Mouse (Mus musculus) heart, embryonic 10.5 days (tissue): Measurements from ENCODE around the gene Ciao2b. TPM values are rescaled to one million over a fixed set of nuclear protein-coding genes. Genes with fewer than 3 reads are reported as not detected.

ENCODE experiments used
- DNase-seq: peaks from one replicate; pipeline ENCODE4 v3.0.0-alpha.2; 2017; ENCODE audit warnings: low spot score
- H3K27ac ChIP-seq: fragments of 300-500 bp; sonication (generic); 2 replicates; pipeline ENCODE4 v1.5.1; 2016; ENCODE audit warnings: mild to moderate bottlenecking
- H3K27me3 ChIP-seq: fragments of 300-500 bp; sonication (generic); 2 replicates; pipeline ENCODE4 v1.6.1; 2016; ENCODE audit warnings: mild to moderate bottlenecking; ENCODE audit not compliant: poor library complexity, insufficient read depth, severe bottlenecking
- H3K36me3 ChIP-seq: fragments of 300-500 bp; sonication (generic); 2 replicates; pipeline ENCODE4 v1.6.1; 2016; ENCODE audit warnings: mild to moderate bottlenecking, moderate library complexity
- H3K4me1 ChIP-seq: fragments of 300-500 bp; sonication (generic); 2 replicates; pipeline ENCODE4 v1.6.1; 2016; ENCODE audit warnings: mild to moderate bottlenecking
- H3K4me3 ChIP-seq: fragments of 300-500 bp; sonication (generic); 2 replicates; pipeline ENCODE4 v1.5.1; 2016; ENCODE audit warnings: mild to moderate bottlenecking, moderate library complexity
- H3K9me3 ChIP-seq: fragments of 300-500 bp; sonication (generic); 2 replicates; pipeline ENCODE4 v1.6.1; 2016; ENCODE audit warnings: mild to moderate bottlenecking, moderate library complexity
- WGBS: fragments of 180-500 bp; shearing (Covaris S2); methylation state at CpG from one replicate; pipeline ENCODE4 v1.1.7; 2016; 5-methylcytosine and 5-hydroxymethylcytosine counted together
- polyA plus RNA-seq: library from polyadenylated mRNA; unstranded; fragments of >200 nt; fragmentation: Nextera tagmentation; extraction: Ambion mirVana; gene quantifications from 2 replicates; pipeline ENCODE4 v1.2.1, GENCODE M21; 2016

The Ciao2b gene
- polyA plus RNA-seq, 1 experiment from 2014 or later, result 198 TPM

DNA sequence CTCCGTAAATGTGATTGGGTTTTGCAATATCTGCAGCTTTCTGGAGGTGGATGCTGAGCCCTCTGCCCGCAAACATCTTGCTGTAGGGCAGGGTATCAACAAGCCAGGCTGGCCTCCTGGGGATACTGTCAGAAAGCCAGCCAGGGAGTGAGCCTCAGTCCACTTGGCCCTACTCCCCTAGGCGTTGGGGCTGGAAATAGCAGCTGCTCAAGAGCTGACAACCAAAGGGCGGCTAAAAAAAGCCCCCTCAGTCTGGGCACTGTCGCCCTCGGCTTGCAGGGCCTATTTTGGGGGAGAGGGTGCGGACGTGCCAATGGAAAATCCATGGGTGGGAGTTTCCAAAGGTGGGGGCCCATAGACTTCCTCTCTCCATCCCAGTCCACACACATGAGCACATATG, 32.5 kb downstream of the Ciao2b start:
- Histone ChIP-seq H3K27ac (peak overlapping the region; percentile 92), H3K9me3 (no peaks in the 10 kb centered on the region), H3K27me3 (no peaks in the 10 kb centered on the region), H3K4me1 (peaks cover 86% of the 10 kb centered on the region), H3K36me3 (no peaks in the 10 kb centered on the region), H3K4me3 (peak overlapping the region; percentile 41)
- DNase-seq, result peak; percentile 89
- 49% methylated on average over 8 of the region's 8 CpGs for WGBS

DNA sequence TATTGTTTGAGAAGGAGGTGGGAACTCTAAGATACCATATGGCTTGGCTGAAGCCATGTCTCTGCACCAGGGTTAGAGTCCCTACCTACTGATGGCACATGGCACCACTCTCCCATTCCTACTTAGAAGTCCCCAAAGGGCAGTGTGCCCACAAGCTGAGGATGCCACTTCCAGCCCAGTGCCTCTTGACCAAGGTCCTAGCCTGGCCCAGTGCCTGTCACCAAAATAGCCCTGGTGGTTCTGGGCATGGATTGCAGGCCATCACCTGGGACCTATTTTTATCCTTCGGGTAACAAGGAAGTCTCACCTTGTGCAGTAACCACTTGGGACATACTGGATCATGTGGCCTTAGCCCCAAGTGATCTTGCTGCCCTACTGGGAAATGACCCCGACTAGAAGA, 33.8 kb downstream of the Ciao2b start:
- Histone ChIP-seq H3K36me3 (no peaks in the 10 kb centered on the region), H3K27me3 (no peaks in the 10 kb centered on the region), H3K9me3 (no peaks in the 10 kb centered on the region), H3K4me3 (0 out of 2 replicates have a peak overlapping the region, but pooled peaks have one; percentile 41), H3K27ac (peak overlapping the region; percentile 92), H3K4me1 (peaks cover 85% of the 10 kb centered on the region)
- no peak for DNase-seq
- WGBS, result 58% methylated on average over 2 of the region's 2 CpGs

DNA sequence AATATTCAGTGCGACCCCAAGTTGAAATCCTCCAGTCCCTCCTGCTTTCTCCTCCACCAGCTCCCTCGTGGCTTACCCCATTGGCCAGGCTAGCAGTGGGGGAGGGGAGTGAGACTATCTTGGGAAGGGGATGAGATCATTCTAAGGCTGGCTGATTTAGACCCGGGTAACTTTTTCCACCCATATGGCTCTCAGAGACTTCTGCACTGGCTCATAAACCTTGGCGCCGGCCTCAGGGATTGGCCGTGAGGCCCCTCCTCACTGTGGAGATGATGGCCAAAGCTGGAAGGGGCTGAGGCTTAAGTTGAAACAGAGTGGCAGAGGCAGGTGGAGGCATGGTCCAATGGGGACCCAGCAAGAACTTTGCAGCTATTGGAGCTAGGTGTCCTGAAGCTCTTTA, 35.4 kb downstream of the Ciao2b start:
- Histone ChIP-seq H3K36me3 (no peaks in the 10 kb centered on the region), H3K4me1 (peaks cover 83% of the 10 kb centered on the region), H3K27ac (peak overlapping the region; percentile 92), H3K27me3 (no peaks in the 10 kb centered on the region), H3K9me3 (no peaks in the 10 kb centered on the region), H3K4me3 (no peak overlapping the region)
- WGBS, result 27% methylated on average over 6 of the region's 6 CpGs
- peak; percentile 91 for DNase-seq

DNA sequence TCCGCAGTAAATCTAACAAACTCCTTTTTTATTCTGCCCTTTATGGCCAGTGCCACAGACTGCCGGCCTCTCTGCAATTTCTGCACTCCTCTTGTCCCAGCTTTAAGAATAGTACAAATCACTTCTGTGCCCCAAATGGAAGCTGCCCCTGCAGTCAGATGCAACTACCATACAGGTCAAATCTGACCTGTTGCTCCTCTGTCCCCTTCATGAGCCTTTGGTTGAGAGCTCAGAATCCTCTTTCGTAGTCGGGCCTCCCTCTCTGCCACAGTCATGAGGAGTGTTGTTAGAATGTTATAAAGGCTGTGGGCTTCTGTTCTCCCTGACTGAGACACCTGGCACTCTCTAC, 38.5 kb downstream of the Ciao2b start:
- H3K4me1 ChIP-seq, result peaks cover 59% of the 10 kb centered on the region
- H3K9me3 ChIP-seq, result no peaks in the 10 kb centered on the region
- no peaks in the 10 kb centered on the region for H3K27me3 ChIP-seq
- H3K4me3 ChIP-seq, result peak overlapping the region; percentile 50; the same call in 1 of the 2 replicates
- DNase-seq, result no peak
- WGBS, result 34% methylated on average over 4 of the region's 4 CpGs
- H3K36me3 ChIP-seq, result no peaks in the 10 kb centered on the region
- H3K27ac ChIP-seq, result peak overlapping the region; percentile 92

DNA sequence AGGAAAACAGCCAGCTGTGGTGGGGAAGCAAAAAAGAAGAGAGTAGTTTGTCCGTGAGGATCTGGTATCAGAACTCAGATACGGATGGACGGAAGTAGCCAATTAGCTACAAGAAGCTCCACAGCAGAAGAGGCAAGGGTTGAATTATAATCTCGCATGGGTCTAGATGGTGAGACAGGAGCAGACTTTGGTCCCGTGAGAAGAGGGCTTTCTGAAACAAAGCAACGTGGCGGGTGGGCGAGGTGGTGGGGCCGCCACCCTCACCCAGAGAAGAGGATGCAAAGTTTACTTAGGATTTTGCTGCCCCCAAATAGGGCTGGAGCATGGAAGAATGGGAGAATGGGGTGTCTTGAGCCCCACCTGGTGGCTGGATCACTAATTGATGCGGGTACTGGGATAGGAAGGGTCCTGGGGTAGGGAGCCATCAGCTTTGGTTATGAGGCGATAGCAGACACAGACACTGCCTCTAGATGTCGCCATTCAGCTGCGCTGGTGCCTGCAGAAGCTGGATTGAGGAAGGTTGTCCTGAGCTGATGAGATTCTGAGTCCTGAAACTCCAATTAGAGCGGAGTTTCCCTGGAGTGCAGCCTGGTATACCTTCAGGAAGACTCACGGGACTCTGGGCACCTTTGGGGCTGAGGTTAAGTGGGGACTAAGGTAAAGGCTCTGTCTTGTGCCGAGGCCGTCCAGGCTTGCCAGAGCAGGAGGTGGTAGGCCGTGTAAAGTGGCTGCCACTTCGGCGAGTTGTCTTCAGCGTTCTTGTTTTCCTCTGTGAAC, 39.1 kb downstream of the Ciao2b start:
- no peaks in the 10 kb centered on the region for H3K9me3 ChIP-seq
- no peaks in the 10 kb centered on the region for H3K36me3 ChIP-seq
- no peaks in the 10 kb centered on the region for H3K27me3 ChIP-seq
- WGBS, result 17% methylated on average over 21 of the region's 21 CpGs
- peak overlapping the region; percentile 50 for H3K4me3 ChIP-seq
- H3K4me1 ChIP-seq, result peaks cover 54% of the 10 kb centered on the region
- DNase-seq, result peak; percentile 94
- peak overlapping the region; percentile 92 for H3K27ac ChIP-seq

DNA sequence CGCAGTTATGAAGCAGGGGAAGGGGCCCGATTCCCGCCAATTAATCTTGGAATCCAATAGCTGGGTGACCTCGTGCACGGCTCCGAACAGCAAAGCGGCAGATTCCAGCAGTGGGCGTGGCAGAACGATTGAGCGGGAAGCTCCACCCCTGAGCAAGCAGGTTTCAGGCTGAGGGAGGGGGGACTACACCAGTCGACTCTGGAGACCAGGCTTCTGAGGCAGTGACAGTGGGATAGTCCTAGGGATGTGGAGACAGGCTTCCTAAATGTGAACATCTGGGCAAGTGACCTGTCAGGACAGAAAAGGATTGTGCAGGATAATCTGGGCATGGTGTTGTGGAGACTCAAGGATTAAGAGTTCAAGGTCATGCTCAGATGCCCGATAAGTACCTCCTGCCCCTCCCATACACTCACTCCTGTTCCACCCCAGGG, 39.8 kb downstream of the Ciao2b start:
- Histone ChIP-seq H3K27me3 (no peaks in the 10 kb centered on the region), H3K4me1 (peaks cover 47% of the 10 kb centered on the region), H3K27ac (peak overlapping the region; percentile 92), H3K9me3 (no peaks in the 10 kb centered on the region), H3K36me3 (no peaks in the 10 kb centered on the region), H3K4me3 (peak overlapping the region; percentile 50)
- under 1% methylated on average over 12 of the region's 12 CpGs for WGBS
- no peak for DNase-seq

DNA sequence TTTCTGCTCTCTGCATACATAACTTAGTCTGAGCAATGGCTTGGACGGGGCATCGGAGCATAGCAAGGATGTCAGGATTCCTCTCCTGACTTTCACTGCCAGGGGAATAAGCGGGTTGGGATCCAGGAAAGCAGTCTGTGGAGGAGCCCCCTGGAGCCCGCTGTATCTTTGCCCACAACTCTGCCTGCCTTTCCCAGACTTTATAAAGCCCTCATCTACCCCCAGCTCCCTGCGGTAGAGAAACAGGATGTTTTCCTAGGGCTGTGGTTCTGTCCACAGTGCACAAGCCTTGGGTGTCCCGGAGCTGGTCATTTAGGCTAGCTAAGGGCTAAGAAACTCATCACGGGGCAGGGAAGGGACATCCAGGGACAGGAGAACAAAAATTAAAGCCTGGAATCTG, 40.4 kb downstream of the Ciao2b start:
- Histone ChIP-seq H3K27ac (peak overlapping the region; percentile 92), H3K4me3 (peak overlapping the region; percentile 50), H3K36me3 (peaks cover 4% of the 10 kb centered on the region; the same call in 1 of the 2 replicates), H3K27me3 (no peaks in the 10 kb centered on the region), H3K4me1 (peaks cover 41% of the 10 kb centered on the region), H3K9me3 (no peaks in the 10 kb centered on the region)
- DNase-seq, result no peak
- WGBS, result 27% methylated on average over 7 of the region's 7 CpGs

DNA sequence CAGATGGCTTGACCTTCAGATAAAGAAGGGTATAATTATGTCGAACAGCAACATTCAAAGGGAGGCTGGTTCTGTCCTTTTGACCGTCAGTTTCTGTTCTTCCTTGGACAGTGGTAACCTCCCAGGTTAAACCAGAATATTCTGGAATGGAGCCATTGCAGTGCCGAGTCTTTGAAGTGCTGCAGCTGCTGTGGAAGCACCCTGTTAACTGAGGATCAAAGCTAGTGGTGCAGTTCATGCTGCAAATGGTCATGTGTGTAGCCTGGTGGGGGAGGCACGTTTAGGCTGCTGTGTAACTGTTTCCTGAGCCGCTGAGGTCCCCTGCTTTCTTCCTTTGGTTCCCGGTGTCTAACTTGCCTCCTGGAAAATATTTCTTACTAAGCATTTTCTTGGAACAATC, 43.3 kb downstream of the Ciao2b start:
- peaks cover 28% of the 10 kb centered on the region for H3K36me3 ChIP-seq
- H3K9me3 ChIP-seq, result no peaks in the 10 kb centered on the region
- H3K4me3 ChIP-seq, result no peak overlapping the region
- 68% methylated on average over 6 of the region's 6 CpGs for WGBS
- no peaks in the 10 kb centered on the region for H3K27me3 ChIP-seq
- H3K4me1 ChIP-seq, result peaks cover 21% of the 10 kb centered on the region
- DNase-seq, result no peak
- H3K27ac ChIP-seq, result no peak overlapping the region

DNA sequence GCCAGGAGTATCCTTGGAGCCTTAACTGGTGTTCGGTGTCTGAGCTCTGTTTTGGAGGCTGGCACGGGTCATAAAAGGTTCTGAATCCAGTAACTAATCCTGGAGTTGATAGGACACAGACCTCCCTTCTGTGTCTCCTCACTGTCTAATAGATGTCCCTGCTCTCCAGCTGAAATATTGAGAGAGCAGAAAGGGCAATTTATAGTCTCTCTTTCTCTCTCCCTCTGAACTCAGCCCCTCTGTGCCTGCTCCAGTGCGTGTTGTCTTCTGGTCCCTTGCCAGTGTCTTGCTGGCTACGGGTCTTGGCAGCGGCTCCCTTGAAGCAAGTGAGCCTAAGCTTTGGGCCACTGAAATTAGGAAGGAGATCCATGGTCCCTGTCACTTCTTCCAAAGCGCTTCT, 44.1 kb downstream of the Ciao2b start:
- peaks cover 30% of the 10 kb centered on the region for H3K36me3 ChIP-seq
- WGBS, result 82% methylated on average over 6 of the region's 6 CpGs
- no peak overlapping the region for H3K27ac ChIP-seq
- H3K4me3 ChIP-seq, result no peak overlapping the region
- no peaks in the 10 kb centered on the region for H3K9me3 ChIP-seq
- no peak for DNase-seq
- H3K4me1 ChIP-seq, result peaks cover 13% of the 10 kb centered on the region
- no peaks in the 10 kb centered on the region for H3K27me3 ChIP-seq

DNA sequence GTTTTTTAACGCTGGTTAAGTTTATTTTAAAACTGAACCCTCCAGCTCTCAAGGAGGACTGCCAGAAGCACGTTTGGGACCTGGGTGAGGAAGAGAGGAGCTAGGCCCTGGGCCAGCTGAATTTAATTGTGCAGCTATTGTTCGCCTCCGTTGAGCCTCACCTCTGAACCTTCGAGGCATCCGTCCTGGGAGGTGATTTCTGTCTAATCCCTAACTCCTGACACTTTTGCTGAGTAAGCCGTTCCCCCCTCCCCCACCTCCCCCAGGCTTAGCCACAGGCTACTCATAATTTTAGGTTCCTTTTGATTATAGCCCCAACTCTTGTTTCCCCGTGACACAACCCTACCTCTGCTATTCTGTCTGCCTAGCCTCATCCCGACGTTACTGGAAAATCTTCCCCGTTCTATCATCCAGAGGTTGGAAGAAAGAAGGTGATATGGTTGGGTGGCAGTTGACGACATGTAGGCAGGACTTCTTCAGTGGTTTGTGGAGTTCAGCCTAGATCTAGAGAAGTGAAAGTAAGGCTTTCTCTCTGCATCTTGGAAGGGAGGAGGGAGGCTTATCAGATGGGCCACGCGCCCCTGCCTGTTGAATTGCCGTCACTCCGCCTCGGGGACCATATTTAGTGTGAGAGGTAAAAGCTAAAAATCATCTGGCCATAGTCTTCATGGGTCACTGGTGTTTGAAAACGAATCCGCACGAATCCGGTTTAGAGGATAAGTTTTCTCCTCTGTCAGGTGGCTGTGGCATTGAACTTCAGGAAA, 45.8 kb downstream of the Ciao2b start:
- peaks cover 30% of the 10 kb centered on the region for H3K36me3 ChIP-seq
- H3K4me3 ChIP-seq, result no peak overlapping the region
- no peak overlapping the region for H3K27ac ChIP-seq
- H3K27me3 ChIP-seq, result no peaks in the 10 kb centered on the region
- no peak for DNase-seq
- no peaks in the 10 kb centered on the region for H3K9me3 ChIP-seq
- 86% methylated on average over 21 of the region's 21 CpGs for WGBS
- H3K4me1 ChIP-seq, result peaks cover 11% of the 10 kb centered on the region

DNA sequence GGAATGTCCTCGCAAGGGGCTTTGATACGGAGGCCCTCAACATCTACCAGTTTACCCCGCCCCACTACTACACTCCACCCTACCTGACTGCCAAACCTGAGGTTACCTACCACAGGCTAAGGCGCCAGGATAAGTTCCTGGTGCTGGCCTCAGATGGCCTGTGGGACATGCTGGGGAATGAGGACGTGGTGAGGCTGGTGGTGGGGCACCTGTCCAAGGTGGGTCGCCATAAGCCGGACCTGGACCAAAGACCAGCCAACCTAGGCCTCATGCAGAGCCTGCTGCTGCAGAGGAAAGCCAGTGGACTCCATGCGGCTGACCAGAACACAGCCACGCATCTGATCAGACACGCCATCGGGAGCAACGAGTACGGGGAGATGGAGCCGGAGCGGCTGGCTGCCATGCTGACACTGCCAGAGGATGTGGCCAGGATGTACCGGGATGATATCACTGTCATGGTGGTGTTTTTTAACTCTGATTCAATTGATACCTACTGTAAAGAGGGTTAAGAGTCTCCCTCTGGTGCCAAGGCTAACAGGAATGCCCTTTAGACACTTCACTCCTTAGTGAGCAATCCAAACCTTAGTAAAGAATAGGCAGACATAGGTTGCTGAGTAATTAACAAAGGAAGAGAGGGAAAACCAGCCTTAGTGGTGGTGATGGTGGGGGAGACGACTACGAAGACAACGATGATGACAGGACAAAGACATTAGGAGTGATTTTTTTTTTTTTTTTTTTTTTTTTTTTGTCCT, 47.0 kb downstream of the Ciao2b start:
- Histone ChIP-seq H3K4me3 (no peak overlapping the region), H3K4me1 (peaks cover 14% of the 10 kb centered on the region), H3K27me3 (no peaks in the 10 kb centered on the region), H3K36me3 (peaks cover 30% of the 10 kb centered on the region), H3K9me3 (no peaks in the 10 kb centered on the region), H3K27ac (no peak overlapping the region)
- 92% methylated on average over 19 of the region's 19 CpGs for WGBS
- no peak for DNase-seq

DNA sequence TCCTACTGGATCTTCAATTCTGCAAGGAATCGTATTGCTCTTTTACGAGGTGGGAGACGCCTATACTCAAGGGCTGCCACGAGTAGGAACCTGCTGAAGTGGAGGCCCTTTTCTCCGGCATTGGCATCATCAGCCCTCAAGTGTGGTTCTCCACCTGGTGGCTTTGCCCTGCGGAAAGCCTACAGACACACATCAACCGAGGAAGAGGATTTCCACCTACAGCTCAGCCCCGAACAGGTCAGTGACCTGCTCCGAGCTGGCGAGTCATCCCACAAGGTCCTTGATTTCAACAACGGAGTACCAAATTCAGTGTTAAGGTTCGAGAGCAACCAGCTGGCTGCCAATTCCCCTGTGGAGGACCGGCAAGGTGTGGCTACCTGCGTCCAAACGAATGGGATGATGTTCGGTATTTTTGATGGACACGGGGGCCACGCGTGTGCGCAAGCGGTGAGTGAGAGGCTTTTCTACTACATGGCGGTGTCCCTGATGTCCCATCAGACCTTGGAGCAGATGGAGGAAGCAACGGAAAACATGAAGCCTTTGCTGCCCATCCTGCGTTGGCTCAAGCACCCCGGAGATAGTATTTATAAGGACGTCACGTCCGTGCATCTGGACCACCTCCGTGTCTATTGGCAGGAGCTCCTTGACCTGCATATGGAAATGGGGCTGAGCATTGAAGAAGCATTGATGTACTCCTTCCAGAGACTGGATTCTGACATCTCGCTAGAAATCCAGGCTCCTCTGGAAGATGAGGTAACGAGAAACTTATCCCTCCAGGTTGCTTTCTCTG, 48.0 kb downstream of the Ciao2b start:
- no peaks in the 10 kb centered on the region for H3K27me3 ChIP-seq
- H3K9me3 ChIP-seq, result no peaks in the 10 kb centered on the region
- H3K27ac ChIP-seq, result no peak overlapping the region
- no peak for DNase-seq
- peaks cover 30% of the 10 kb centered on the region for H3K36me3 ChIP-seq
- peaks cover 14% of the 10 kb centered on the region for H3K4me1 ChIP-seq
- no peak overlapping the region for H3K4me3 ChIP-seq
- 93% methylated on average over 31 of the region's 31 CpGs for WGBS
